Mouse (Mus musculus): ENCODE data around the gene Net1. TPM values are rescaled to one million over a fixed set of nuclear protein-coding genes. Genes with fewer than 3 reads are reported as not detected.

Net1 gene
- polyA plus RNA-seq (2012): 5.8 and 9.3 TPM in 2 replicates

DNA sequence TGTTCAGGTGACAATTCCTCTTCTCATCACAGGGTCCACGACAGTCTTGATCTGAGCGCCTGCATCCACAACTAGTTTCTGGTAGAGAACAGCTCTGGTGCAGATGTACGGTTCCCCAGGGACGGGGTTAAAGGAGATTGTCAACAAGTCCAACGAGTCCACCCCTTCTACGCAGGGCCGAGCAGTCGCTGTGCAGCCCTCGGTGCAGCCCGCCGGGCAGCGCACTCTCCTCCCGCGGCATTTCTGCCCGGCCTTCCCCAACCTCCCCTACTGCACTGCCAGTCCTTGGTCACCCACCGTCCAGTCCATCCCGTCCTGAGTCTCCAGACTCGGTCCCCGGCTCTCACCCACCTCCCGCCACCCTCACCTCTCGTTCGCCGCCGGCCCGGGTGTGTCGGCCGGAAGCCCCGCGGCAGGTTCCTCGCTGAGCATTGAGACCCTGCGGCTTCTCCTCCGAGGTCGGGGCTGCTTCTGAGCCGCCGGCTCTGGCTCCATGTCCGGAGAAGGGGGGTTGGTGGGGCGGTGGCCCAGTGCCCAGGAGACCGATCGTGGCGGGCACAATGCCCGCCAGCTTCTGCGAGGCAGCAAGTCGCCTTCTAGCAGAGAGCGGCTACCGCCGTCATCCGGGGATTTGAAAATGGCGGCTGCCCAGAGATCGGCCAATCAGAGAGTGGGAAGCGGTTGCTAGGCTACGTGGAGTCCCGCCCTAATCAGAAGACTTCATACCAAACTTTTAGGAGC, at the start of gene Net1, which contains the start of gene Tubal3:
Gene Net1 (minus strand): TSS at position 650 of the 741 bp plus-strand sequence.
Gene Tubal3 (plus strand): TSS at position 704 of the 741 bp plus-strand sequence.
- peaks cover 29% of the 10 kb centered on the region for H3K36me3 ChIP-seq (ENCODE audit: control insufficient read depth)
- H3K27me3 ChIP-seq (ENCODE audit: control insufficient read depth): peaks cover 4% of the 10 kb centered on the region; the same call in 1 of the 2 replicates
- no peak for TF ChIP-seq GATA1 (IDR thresholded peaks at IDR 0.05; ENCODE audit: low read length)
- TF ChIP-seq TAL1 (IDR thresholded peaks at IDR 0.05; ENCODE audit: low read length): no peak
- no peaks in the 10 kb centered on the region for H3K9me3 ChIP-seq (ENCODE audit: control insufficient read depth, low read length)
- H3K4me1 ChIP-seq (ENCODE audit: control insufficient read depth): peaks cover 32% of the 10 kb centered on the region
- peak within 1 kb of the TSS; percentile 99 for H3K4me3 ChIP-seq (replicated peaks)

DNA sequence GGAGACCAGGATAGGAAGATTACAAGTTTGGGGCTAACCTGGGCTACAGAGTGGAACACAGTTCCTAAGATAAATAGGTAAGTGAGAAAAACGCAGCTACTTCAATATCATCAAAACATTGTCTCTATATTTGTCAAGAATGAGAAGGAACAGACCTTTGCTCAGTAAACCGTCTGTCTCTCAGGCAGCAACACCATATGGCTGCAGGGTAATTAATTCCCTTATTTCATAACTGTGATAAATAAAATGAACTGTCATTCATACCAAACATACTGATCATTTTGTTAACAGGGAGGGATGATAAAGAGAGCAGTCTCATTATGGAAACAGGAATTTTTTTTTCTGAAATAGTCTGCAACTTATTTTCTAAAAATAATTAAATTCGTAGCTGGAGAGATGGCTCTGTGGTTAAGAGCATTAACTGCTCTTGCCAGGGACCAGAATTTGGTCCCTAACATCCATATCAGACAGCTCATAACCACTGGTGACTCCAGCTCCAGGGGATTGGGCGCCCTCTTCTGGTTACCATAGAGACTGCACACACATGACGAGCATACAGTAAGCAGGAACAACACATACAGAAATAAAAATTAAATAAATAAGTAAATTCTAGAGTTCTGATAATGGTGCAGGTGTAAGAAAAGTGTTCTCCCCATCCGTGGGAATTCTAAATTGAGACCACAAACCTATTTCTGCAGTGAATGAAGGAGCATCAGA, 33.3 kb upstream of the Net1 start:
- Histone ChIP-seq H3K27me3 (ENCODE audit: control insufficient read depth) (no peaks in the 10 kb centered on the region), H3K4me1 (ENCODE audit: control insufficient read depth) (no peaks in the 10 kb centered on the region), H3K4me3 (replicated peaks) (no peak overlapping the region), H3K36me3 (ENCODE audit: control insufficient read depth) (no peaks in the 10 kb centered on the region), H3K9me3 (ENCODE audit: control insufficient read depth, low read length) (peaks cover 3% of the 10 kb centered on the region; the same call in 1 of the 2 replicates)
- TF ChIP-seq TAL1 (IDR thresholded peaks at IDR 0.05; ENCODE audit: low read length): no peak
- no peak for TF ChIP-seq GATA1 (IDR thresholded peaks at IDR 0.05; ENCODE audit: low read length)

DNA sequence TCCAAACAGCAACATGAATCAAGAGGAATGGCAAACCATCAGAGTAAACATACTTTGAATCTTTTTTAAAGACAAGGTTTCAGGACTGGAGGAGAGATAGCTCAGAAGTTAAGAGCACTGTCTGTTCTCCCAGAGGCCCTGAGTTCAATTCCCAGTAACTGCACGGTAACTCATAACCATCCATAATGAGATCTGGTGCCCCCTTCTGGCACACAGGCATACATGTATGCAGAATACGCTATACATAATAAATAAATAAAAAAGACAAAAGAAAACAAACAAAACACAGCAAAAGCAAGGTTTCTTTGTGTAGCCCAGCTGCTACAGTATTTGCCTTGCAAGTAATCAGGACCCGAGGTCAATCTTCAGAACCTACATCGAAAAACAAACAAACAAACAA, 31.5 kb upstream of the Net1 start:
- no peaks in the 10 kb centered on the region for H3K4me1 ChIP-seq (ENCODE audit: control insufficient read depth)
- H3K9me3 ChIP-seq (ENCODE audit: control insufficient read depth, low read length): peaks cover 3% of the 10 kb centered on the region; the same call in 1 of the 2 replicates
- TF ChIP-seq GATA1 (IDR thresholded peaks at IDR 0.05; ENCODE audit: low read length) (no peak), TAL1 (IDR thresholded peaks at IDR 0.05; ENCODE audit: low read length) (no peak)
- no peaks in the 10 kb centered on the region for H3K27me3 ChIP-seq (ENCODE audit: control insufficient read depth)
- H3K4me3 ChIP-seq (replicated peaks): no peak overlapping the region
- no peaks in the 10 kb centered on the region for H3K36me3 ChIP-seq (ENCODE audit: control insufficient read depth)

DNA sequence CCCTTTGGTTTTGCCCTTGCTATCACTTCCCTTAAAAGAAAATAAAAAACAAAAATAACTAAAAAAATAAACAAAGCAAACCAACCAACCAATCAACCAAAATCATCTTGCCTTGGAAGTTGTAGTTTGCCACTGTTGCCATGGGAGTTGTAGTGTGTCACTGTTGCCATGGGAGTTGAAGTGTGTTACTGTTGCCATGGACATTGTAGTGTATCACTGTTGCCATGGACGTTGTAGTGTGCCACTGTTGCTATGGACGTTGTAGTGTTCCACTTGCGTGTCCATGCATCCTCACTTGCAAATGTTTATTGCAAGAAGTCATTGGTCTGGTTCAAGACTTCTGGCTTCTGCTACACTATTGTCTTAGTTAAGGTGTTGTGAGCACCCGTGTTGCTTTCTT, 29.2 kb upstream of the Net1 start:
- Histone ChIP-seq H3K4me3 (replicated peaks) (no peak overlapping the region), H3K36me3 (ENCODE audit: control insufficient read depth) (no peaks in the 10 kb centered on the region), H3K9me3 (ENCODE audit: control insufficient read depth, low read length) (peaks cover 3% of the 10 kb centered on the region; the same call in 1 of the 2 replicates), H3K4me1 (ENCODE audit: control insufficient read depth) (no peaks in the 10 kb centered on the region), H3K27me3 (ENCODE audit: control insufficient read depth) (no peaks in the 10 kb centered on the region)
- TF ChIP-seq GATA1 (IDR thresholded peaks at IDR 0.05; ENCODE audit: low read length): no peak

DNA sequence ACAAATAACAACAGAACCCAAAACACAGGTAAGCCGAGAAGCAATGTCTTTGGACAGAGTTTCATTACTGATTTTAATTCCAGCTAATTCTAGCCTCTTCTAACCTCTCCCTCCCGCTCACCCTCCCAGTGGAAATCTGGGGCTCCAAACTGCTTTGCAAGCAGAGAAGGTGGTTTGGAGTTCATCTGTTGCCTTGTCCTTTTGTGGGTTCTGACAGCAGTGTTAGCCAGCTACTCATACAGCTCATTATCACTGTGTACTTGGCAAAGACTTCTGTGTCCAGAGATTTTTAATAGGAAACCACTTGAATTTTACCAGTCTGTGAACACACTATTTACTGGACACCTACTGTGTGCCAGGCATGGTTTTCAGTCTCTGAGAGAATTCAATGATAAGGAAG, 27.2 kb upstream of the Net1 start, which contains the start of gene Ucn3:
Gene Ucn3 (minus strand): TSS at position 101 of the 400 bp plus-strand sequence.
- Histone ChIP-seq H3K9me3 (ENCODE audit: control insufficient read depth, low read length) (no peaks in the 10 kb centered on the region), H3K36me3 (ENCODE audit: control insufficient read depth) (no peaks in the 10 kb centered on the region), H3K4me3 (replicated peaks) (no peak within 1 kb of the TSS), H3K27me3 (ENCODE audit: control insufficient read depth) (no peaks in the 10 kb centered on the region), H3K4me1 (ENCODE audit: control insufficient read depth) (no peaks in the 10 kb centered on the region)
- TF ChIP-seq GATA1 (IDR thresholded peaks at IDR 0.05; ENCODE audit: low read length): no peak
- no peak for TF ChIP-seq TAL1 (IDR thresholded peaks at IDR 0.05; ENCODE audit: low read length)

DNA sequence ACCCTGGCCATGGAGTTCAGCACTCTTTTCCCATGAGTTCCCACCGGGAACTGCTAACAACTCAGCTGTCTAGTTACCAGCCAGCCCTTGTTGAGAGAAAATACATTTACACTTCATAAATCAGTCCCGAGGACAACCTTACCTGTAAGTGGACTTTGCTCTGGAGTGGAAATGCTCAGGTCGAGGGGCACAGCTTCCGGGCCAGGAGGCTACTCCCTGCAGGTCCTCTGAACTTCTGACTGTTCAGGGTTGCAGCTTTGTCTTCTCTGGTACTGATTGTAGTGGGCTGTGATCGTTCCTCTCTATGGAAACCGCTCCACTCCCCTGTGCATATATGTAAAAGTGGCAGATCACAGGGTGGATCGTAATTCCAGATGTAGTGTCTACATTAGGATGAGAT, 26.7 kb upstream of the Net1 start:
- H3K9me3 ChIP-seq (ENCODE audit: control insufficient read depth, low read length): no peaks in the 10 kb centered on the region
- no peaks in the 10 kb centered on the region for H3K36me3 ChIP-seq (ENCODE audit: control insufficient read depth)
- no peak for TF ChIP-seq TAL1 (IDR thresholded peaks at IDR 0.05; ENCODE audit: low read length)
- no peak for TF ChIP-seq GATA1 (IDR thresholded peaks at IDR 0.05; ENCODE audit: low read length)
- no peaks in the 10 kb centered on the region for H3K4me1 ChIP-seq (ENCODE audit: control insufficient read depth)
- no peaks in the 10 kb centered on the region for H3K27me3 ChIP-seq (ENCODE audit: control insufficient read depth)
- H3K4me3 ChIP-seq (replicated peaks): no peak overlapping the region

DNA sequence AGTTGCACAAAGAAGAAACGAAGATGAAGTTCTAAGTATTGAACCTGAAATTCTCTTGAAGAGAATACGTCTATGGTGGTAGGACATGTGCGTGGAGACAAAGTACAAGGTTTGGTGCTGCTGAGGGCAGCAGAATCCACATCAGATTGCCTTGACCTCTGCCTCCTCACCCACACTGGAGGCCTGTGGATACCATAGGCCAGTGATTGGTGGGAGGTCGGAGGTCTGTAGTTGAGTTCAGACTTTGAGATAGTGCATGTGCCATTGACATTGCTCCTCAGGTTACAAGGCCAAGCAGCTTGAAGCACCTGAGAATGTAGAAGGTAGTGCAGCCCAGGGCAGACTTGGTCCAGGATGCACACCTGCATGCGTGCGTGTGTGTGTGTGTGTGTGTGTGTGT, 8.0 kb upstream of the Net1 start:
- no peaks in the 10 kb centered on the region for H3K4me1 ChIP-seq (ENCODE audit: control insufficient read depth)
- H3K27me3 ChIP-seq (ENCODE audit: control insufficient read depth): 0 out of 2 replicates have a peak, but pooled peaks cover 4% of the 10 kb centered on the region
- H3K9me3 ChIP-seq (ENCODE audit: control insufficient read depth, low read length): no peaks in the 10 kb centered on the region
- TF ChIP-seq TAL1 (IDR thresholded peaks at IDR 0.05; ENCODE audit: low read length) (no peak), GATA1 (IDR thresholded peaks at IDR 0.05; ENCODE audit: low read length) (no peak)
- H3K36me3 ChIP-seq (ENCODE audit: control insufficient read depth): no peaks in the 10 kb centered on the region
- H3K4me3 ChIP-seq (replicated peaks): no peak overlapping the region

DNA sequence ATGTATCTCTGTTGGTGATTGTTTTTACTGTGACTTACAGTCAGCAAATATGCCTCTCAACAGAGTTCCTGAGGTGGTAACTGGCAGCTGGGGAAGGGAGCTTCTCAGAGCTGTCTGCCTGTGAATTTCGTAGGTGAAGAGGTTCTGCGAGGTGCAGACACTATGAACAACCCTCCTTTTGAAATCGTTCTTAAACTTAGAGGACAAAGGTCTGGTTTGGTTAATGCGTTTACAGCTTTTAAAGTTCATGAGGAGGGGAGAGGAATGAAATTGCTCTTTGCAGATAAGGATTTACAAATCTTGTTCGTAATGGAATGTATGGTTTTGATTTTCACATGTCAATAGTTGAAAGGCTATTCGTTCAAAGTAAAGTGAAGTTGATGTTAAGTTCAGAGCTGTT, 7.6 kb upstream of the Net1 start:
- H3K36me3 ChIP-seq (ENCODE audit: control insufficient read depth): no peaks in the 10 kb centered on the region
- no peaks in the 10 kb centered on the region for H3K4me1 ChIP-seq (ENCODE audit: control insufficient read depth)
- no peaks in the 10 kb centered on the region for H3K9me3 ChIP-seq (ENCODE audit: control insufficient read depth, low read length)
- 0 out of 2 replicates have a peak, but pooled peaks cover 4% of the 10 kb centered on the region for H3K27me3 ChIP-seq (ENCODE audit: control insufficient read depth)
- no peak overlapping the region for H3K4me3 ChIP-seq (replicated peaks)
- TF ChIP-seq GATA1 (IDR thresholded peaks at IDR 0.05; ENCODE audit: low read length) (no peak), TAL1 (IDR thresholded peaks at IDR 0.05; ENCODE audit: low read length) (no peak)

DNA sequence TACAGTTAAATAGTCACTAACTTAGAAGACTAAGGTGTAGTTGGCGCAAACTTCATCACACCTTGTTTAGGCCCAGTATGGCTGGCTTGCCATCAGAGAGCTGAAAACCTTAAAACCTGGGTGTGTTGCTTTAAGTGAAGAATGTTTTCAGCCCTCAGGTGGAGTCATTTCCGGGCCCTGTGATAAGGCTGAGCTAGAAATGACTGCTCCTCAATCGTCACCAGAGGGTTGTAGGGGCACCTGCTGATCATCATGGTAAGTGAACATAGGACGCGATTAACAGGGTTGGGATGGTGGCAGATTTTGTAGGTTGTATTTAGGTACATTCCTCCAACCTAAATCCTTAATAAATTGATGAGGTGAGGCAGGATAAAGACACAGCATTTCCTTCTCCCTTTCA, 6.5 kb upstream of the Net1 start:
- Histone ChIP-seq H3K27me3 (ENCODE audit: control insufficient read depth) (peaks cover 4% of the 10 kb centered on the region; the same call in 1 of the 2 replicates), H3K36me3 (ENCODE audit: control insufficient read depth) (no peaks in the 10 kb centered on the region), H3K4me1 (ENCODE audit: control insufficient read depth) (no peaks in the 10 kb centered on the region), H3K4me3 (replicated peaks) (no peak overlapping the region), H3K9me3 (ENCODE audit: control insufficient read depth, low read length) (no peaks in the 10 kb centered on the region)
- TF ChIP-seq GATA1 (IDR thresholded peaks at IDR 0.05; ENCODE audit: low read length) (no peak), TAL1 (IDR thresholded peaks at IDR 0.05; ENCODE audit: low read length) (no peak)
